Mouse (Mus musculus): ENCODE measurements around the gene Rnls. TPM values are rescaled to one million over a fixed set of nuclear protein-coding genes. Genes with fewer than 3 reads are reported as not detected.

Gene Rnls
- polyA plus RNA-seq, 1 experiment, result 1.9 TPM

GRCm38 (mm10) chr19:33137316-33137715 is 254.8 kb downstream of the Rnls start:
- no peak for DNase-seq
- no peak overlapping the region for H3K4me3 ChIP-seq (replicated peaks; ENCODE audit: extremely low read depth, low read depth, low read length)
- TF ChIP-seq CTCF (IDR thresholded peaks at IDR 0.05; ENCODE audit: insufficient read depth, low read length), result no peak
- no peak for TF ChIP-seq POLR2A (IDR thresholded peaks at IDR 0.05; ENCODE audit: borderline replicate concordance, extremely low read depth, low read depth, low read length)
- 82% methylated on average over 5 of the region's 5 CpGs for WGBS
- no peaks in the 10 kb centered on the region for H3K4me1 ChIP-seq (ENCODE audit: control insufficient read depth, insufficient read depth, low read length)

DNA sequence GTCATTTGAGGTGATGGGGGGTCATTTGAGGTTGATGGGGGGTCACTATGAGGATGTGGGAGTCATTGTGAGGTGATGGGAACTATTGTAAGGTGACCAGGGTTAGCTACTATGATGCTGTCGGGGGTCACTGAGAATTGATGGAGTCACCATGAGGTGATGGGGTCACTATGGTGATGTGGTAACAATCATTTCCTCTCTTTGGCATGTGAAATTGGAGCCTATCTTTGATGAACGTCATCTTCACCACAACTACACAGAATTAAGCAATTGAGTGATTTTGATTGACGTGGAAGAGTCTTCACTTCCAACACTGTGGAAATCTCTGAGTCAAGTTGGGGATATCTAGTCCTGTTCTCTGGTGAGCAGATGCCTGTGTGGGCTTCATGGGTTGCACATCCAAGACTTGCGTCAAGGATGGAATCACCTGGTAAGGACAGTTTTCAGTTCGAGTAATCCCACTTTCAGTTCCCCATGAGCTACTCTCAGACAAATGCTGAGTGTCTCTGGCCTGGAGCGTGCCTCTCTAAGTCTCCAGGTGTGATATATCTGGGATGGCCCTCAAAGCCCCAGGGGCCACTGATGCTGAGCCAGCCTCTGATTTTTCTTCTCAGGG is 269.4 kb downstream of the Rnls start:
- TF ChIP-seq POLR2A (IDR thresholded peaks at IDR 0.05; ENCODE audit: borderline replicate concordance, extremely low read depth, low read depth, low read length), result no peak
- WGBS, result 74% methylated on average over 6 of the region's 6 CpGs
- no peak for DNase-seq
- no peak overlapping the region for H3K4me3 ChIP-seq (replicated peaks; ENCODE audit: extremely low read depth, low read depth, low read length)
- H3K4me1 ChIP-seq (ENCODE audit: control insufficient read depth, insufficient read depth, low read length), result no peaks in the 10 kb centered on the region; the same call in 1 of the 2 replicates

DNA sequence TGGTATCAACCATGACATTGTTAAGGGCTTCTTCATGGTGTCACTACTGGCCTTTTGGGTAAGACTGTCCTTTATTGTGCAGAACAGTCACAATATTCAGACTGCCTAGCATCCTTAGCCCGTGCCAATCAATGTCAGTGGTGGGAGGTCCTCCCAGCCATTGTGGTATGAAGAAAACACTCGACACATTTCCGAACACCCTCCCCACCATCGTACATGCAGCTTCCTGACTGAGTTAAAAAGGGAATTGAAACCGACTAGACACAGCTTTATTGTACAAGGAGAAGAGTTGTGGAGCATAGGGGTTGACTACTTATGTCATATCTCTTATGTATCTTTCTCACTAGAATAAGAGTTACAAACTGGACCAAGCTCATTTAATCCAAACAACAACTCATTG is 272.1 kb downstream of the Rnls start:
- DNase-seq, result no peak
- no peak overlapping the region for H3K4me3 ChIP-seq (replicated peaks; ENCODE audit: extremely low read depth, low read depth, low read length)
- 74% methylated on average over 5 of the region's 5 CpGs for WGBS
- TF ChIP-seq POLR2A (IDR thresholded peaks at IDR 0.05; ENCODE audit: borderline replicate concordance, extremely low read depth, low read depth, low read length) (no peak), CTCF (IDR thresholded peaks at IDR 0.05; ENCODE audit: insufficient read depth, low read length) (no peak)
- H3K4me1 ChIP-seq (ENCODE audit: control insufficient read depth, insufficient read depth, low read length), result no peaks in the 10 kb centered on the region; the same call in 1 of the 2 replicates

DNA sequence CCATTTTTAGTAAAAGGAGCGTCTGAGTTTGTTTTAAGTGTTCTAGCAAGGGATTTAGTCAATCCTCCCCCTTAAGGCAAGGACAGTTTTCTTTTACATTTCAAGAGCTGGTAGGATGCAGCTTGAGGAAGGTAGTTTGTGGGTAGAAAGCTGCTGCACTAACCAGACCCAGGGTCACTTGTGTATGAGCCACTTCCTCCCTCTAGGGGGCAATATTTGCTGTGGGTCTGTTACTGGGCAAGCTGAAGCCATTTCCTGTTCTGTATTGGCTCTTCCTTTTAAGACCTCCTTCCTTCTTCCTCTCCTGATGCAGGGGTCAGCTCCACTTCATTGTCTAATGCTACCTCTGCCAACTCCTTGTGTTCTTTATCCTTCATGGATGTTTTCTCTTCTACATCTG is 273.2 kb downstream of the Rnls start:
- Histone ChIP-seq H3K4me3 (replicated peaks; ENCODE audit: extremely low read depth, low read depth, low read length) (no peak overlapping the region), H3K4me1 (ENCODE audit: control insufficient read depth, insufficient read depth, low read length) (no peaks in the 10 kb centered on the region; the same call in 1 of the 2 replicates)
- DNase-seq, result no peak
- WGBS, result 67% methylated on average over 1 of the region's 1 CpGs
- peak; percentile 31; the same call in 1 of the 2 replicates for TF ChIP-seq CTCF (IDR thresholded peaks at IDR 0.05; ENCODE audit: insufficient read depth, low read length)
- TF ChIP-seq POLR2A (IDR thresholded peaks at IDR 0.05; ENCODE audit: borderline replicate concordance, extremely low read depth, low read depth, low read length), result no peak

- 74% methylated on average over 8 of the region's 8 CpGs for WGBS
- TF ChIP-seq POLR2A (IDR thresholded peaks at IDR 0.05; ENCODE audit: borderline replicate concordance, extremely low read depth, low read depth, low read length) (no peak), CTCF (IDR thresholded peaks at IDR 0.05; ENCODE audit: insufficient read depth, low read length) (no peak)
- Histone ChIP-seq H3K4me1 (ENCODE audit: control insufficient read depth, insufficient read depth, low read length) (no peaks in the 10 kb centered on the region; the same call in 1 of the 2 replicates), H3K4me3 (replicated peaks; ENCODE audit: extremely low read depth, low read depth, low read length) (no peak overlapping the region)
- DNase-seq, result no peak
These were observed 277.3 kb downstream of the Rnls start for GRCm38 (mm10) chr19:33114631-33115295.

GRCm38 (mm10) chr19:33113746-33114145 is 278.3 kb downstream of the Rnls start:
- DNase-seq, result no peak
- 54% methylated on average over 7 of the region's 7 CpGs for WGBS
- Histone ChIP-seq H3K4me3 (replicated peaks; ENCODE audit: extremely low read depth, low read depth, low read length) (no peak overlapping the region), H3K4me1 (ENCODE audit: control insufficient read depth, insufficient read depth, low read length) (no peaks in the 10 kb centered on the region; the same call in 1 of the 2 replicates)
- TF ChIP-seq CTCF (IDR thresholded peaks at IDR 0.05; ENCODE audit: insufficient read depth, low read length) (no peak), POLR2A (IDR thresholded peaks at IDR 0.05; ENCODE audit: borderline replicate concordance, extremely low read depth, low read depth, low read length) (no peak)

GRCm38 (mm10) chr19:33110404-33110803 is 281.7 kb downstream of the Rnls start:
- WGBS, result 66% methylated on average over 9 of the region's 9 CpGs
- DNase-seq, result no peak

DNA sequence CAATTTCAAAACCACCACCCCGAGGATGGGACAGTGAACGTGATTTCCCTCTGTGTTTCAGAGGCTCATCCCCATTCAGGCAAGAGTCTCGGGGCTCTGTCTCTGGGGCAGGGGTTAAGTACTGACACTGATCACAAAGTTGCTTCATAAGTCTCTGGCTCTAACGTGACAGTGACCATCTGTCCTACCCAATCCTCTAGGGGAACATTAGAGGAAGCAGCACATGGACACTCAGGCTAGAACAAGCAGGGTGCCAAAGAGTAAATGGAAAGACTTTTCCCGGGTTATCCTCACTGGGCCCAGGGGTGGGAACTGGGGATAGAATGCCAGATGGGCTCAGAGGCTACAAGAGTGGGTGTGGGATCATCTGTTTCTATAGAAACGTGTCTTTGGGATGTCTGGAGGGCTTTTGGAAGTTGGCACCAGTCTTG is 282.1 kb downstream of the Rnls start:
- no peak overlapping the region for H3K4me3 ChIP-seq (replicated peaks; ENCODE audit: extremely low read depth, low read depth, low read length)
- H3K4me1 ChIP-seq (ENCODE audit: control insufficient read depth, insufficient read depth, low read length), result no peaks in the 10 kb centered on the region; the same call in 1 of the 2 replicates
- no peak for DNase-seq
- WGBS, result 51% methylated on average over 6 of the region's 6 CpGs
- no peak for TF ChIP-seq CTCF (IDR thresholded peaks at IDR 0.05; ENCODE audit: insufficient read depth, low read length)
- no peak for TF ChIP-seq POLR2A (IDR thresholded peaks at IDR 0.05; ENCODE audit: borderline replicate concordance, extremely low read depth, low read depth, low read length)

More at GRCm38 (mm10) chr19:33110404-33110803, 281.7 kb downstream of the Rnls start:
- no peak for TF ChIP-seq CTCF (IDR thresholded peaks at IDR 0.05; ENCODE audit: insufficient read depth, low read length)
- Histone ChIP-seq H3K4me1 (ENCODE audit: control insufficient read depth, insufficient read depth, low read length) (no peaks in the 10 kb centered on the region; the same call in 1 of the 2 replicates), H3K4me3 (replicated peaks; ENCODE audit: extremely low read depth, low read depth, low read length) (no peak overlapping the region)

DNA sequence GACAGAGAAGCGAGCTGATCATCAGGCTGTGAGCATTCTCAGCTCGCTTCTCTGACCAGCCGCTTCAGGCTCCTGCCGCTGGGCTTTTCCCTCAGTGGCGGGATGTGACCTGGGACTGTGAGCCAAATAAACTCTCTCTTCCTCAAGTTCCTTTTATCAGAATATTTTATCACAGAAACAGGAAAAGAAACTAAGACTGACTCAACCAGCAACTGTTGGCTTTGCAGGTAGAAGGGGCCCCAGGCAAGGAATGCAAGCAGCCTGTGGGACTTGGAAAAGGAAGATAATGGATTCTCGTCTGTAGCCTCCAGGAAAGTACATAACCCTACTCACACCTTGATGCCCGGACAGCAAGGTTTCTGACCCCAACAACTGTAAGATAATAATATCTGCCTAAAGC is 283.0 kb downstream of the Rnls start:
- Histone ChIP-seq H3K4me3 (replicated peaks; ENCODE audit: extremely low read depth, low read depth, low read length) (no peak overlapping the region), H3K4me1 (ENCODE audit: control insufficient read depth, insufficient read depth, low read length) (no peaks in the 10 kb centered on the region; the same call in 1 of the 2 replicates)
- TF ChIP-seq POLR2A (IDR thresholded peaks at IDR 0.05; ENCODE audit: borderline replicate concordance, extremely low read depth, low read depth, low read length) (no peak), CTCF (IDR thresholded peaks at IDR 0.05; ENCODE audit: insufficient read depth, low read length) (no peak)
- WGBS, result 46% methylated on average over 7 of the region's 7 CpGs
- no peak for DNase-seq

- 93% methylated on average over 6 of the region's 6 CpGs for WGBS
- no peak overlapping the region for H3K4me3 ChIP-seq (replicated peaks; ENCODE audit: extremely low read depth, low read depth, low read length)
- DNase-seq, result no peak
- TF ChIP-seq POLR2A (IDR thresholded peaks at IDR 0.05; ENCODE audit: borderline replicate concordance, extremely low read depth, low read depth, low read length) (no peak), CTCF (IDR thresholded peaks at IDR 0.05; ENCODE audit: insufficient read depth, low read length) (no peak)
- H3K4me1 ChIP-seq (ENCODE audit: control insufficient read depth, insufficient read depth, low read length), result no peaks in the 10 kb centered on the region; the same call in 1 of the 2 replicates
These were observed 288.2 kb downstream of the Rnls start for GRCm38 (mm10) chr19:33103851-33104250.

Measured in lung, adult 2 months (tissue).